Mouse (Mus musculus): ENCODE data around the gene Zfp62. TPM values are rescaled to one million over a fixed set of nuclear protein-coding genes. Genes with fewer than 3 reads are reported as not detected.

Zfp62 gene
- polyA plus RNA-seq, 1 experiment from 2014 or later = 51.1 TPM

DNA sequence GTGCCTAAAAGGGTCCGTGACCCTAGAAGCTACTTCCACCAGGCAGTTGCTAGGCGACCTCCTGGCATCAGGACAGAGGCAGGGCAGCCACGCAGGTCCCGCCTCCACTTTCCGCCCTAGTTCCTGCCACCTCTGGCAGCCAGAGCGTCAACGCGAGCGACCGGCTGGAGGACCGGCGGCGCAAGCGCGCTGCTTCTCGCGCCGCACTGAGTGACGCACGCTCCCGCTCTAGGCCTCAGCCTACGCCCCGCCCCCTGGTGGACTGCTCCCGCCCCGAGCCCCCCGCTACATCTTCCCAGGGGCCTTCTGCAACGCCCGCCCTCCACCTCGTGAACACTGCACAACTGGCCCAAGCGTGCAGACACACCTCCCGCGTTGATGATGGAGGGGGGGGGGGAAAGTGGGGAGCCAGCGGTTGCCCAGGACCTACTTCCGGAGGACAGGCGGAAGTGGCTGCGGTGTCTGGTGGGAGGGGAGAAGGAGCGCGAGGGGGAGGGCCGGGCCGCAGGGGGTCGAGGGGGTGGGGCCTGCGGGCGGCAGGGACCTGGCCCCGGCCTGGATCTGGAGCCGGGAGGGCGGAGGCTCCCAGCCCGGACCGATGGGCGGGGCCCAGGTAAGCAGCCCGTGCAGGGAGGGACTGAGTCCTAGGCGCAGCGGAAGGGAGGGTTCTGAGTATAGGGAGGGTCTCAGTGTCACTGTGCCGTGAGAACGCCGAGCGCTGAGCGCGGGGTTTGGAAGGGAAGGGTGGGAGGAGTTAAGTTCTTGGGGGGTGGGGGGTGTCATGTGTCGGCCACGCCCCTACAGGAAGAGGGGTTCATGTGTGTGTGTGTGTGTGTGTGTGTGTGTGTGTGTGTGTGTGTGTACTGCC is 40.9 kb downstream of the Zfp62 start, which contains the start of gene Mgat1:
Mgat1 (plus strand) TSS at position 465 of the 868 bp plus-strand sequence.
- peak; percentile 97 for ATAC-seq (ENCODE audit: low FRiP score, low TSS enrichment)
- under 1% methylated on average over 56 of the region's 60 CpGs for WGBS
- Histone ChIP-seq H3K27me3 (ENCODE audit: control insufficient read depth, insufficient read depth, low read length) (no peaks in the 10 kb centered on the region), H3K9me3 (ENCODE audit: control insufficient read depth, low read length) (0 out of 2 replicates have a peak, but pooled peaks cover 3% of the 10 kb centered on the region), H3K9ac (ENCODE audit: low read depth, low read length) (peak within 1 kb of the TSS; percentile 53), H3K4me1 (ENCODE audit: control insufficient read depth, insufficient read depth, low read length) (peaks cover 18% of the 10 kb centered on the region), H3K4me2 (replicated peaks; ENCODE audit: low read depth, low read length) (peak within 1 kb of the TSS; percentile 67), H3K27ac (ENCODE audit: low read depth, low read length) (peak within 1 kb of the TSS; percentile 80), H3K36me3 (ENCODE audit: control insufficient read depth, insufficient read depth, low read length) (no peaks in the 10 kb centered on the region), H3K4me3 (ENCODE audit: low read length) (peak within 1 kb of the TSS; percentile 51)

DNA sequence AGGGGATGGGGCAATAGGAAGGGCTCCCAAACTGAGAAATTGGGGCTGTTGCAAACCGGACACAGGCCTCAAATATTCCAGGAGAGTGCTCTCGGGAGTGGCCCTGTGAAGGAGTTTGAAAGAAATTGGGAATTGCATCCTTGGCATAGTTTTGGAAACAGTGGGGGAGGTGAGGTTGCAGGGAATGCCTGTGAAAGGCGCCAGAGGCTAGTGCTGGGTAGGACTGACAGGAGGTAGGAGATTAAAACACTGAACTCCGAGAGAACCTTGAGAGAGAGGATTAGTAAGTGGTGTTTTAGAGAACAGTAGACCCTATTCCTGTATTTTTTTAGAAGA is 41.5 kb downstream of the Zfp62 start:
- no peaks in the 10 kb centered on the region for H3K36me3 ChIP-seq (ENCODE audit: control insufficient read depth, insufficient read depth, low read length)
- H3K4me1 ChIP-seq (ENCODE audit: control insufficient read depth, insufficient read depth, low read length) = peaks cover 22% of the 10 kb centered on the region
- 0 out of 2 replicates have a peak, but pooled peaks cover 3% of the 10 kb centered on the region for H3K9me3 ChIP-seq (ENCODE audit: control insufficient read depth, low read length)
- peak; percentile 1; the same call in 1 of the 2 replicates for ATAC-seq (ENCODE audit: low FRiP score, low TSS enrichment)
- peak overlapping the region; percentile 34 for H3K4me2 ChIP-seq (replicated peaks; ENCODE audit: low read depth, low read length)
- H3K27ac ChIP-seq (ENCODE audit: low read depth, low read length) = peak overlapping the region; percentile 80; the same call in 1 of the 2 replicates
- WGBS = 3% methylated on average over 4 of the region's 4 CpGs
- peak overlapping the region; percentile 51 for H3K4me3 ChIP-seq (ENCODE audit: low read length)
- no peaks in the 10 kb centered on the region for H3K27me3 ChIP-seq (ENCODE audit: control insufficient read depth, insufficient read depth, low read length)
- H3K9ac ChIP-seq (ENCODE audit: low read depth, low read length) = no peak overlapping the region

DNA sequence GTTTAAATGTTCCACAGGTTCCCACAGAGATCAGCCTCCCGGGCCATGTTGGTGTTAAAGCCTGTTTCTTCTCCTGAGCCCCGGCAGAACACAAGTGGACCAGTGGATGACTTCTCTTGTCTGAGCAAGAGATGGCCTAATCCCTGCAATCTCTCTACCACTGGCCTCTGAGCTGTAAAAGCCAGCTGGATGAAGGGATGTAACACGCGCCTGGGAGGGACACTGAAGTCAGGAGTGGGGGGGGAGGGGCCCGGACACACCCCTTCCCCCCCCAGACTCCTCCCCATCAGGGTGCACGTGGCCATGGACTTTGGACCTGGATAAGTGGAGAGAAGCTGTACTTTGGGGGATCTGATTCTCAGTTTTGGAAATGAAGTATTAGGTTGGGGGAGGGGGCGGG is 42.1 kb downstream of the Zfp62 start:
- ATAC-seq (ENCODE audit: low FRiP score, low TSS enrichment) = no peak
- peak overlapping the region; percentile 34 for H3K4me2 ChIP-seq (replicated peaks; ENCODE audit: low read depth, low read length)
- peak overlapping the region; percentile 80; the same call in 1 of the 2 replicates for H3K27ac ChIP-seq (ENCODE audit: low read depth, low read length)
- no peaks in the 10 kb centered on the region for H3K9me3 ChIP-seq (ENCODE audit: control insufficient read depth, low read length)
- H3K9ac ChIP-seq (ENCODE audit: low read depth, low read length) = no peak overlapping the region
- WGBS = 19% methylated on average over 7 of the region's 7 CpGs
- no peaks in the 10 kb centered on the region for H3K27me3 ChIP-seq (ENCODE audit: control insufficient read depth, insufficient read depth, low read length)
- peak overlapping the region; percentile 51 for H3K4me3 ChIP-seq (ENCODE audit: low read length)
- H3K4me1 ChIP-seq (ENCODE audit: control insufficient read depth, insufficient read depth, low read length) = peaks cover 29% of the 10 kb centered on the region
- H3K36me3 ChIP-seq (ENCODE audit: control insufficient read depth, insufficient read depth, low read length) = no peaks in the 10 kb centered on the region

DNA sequence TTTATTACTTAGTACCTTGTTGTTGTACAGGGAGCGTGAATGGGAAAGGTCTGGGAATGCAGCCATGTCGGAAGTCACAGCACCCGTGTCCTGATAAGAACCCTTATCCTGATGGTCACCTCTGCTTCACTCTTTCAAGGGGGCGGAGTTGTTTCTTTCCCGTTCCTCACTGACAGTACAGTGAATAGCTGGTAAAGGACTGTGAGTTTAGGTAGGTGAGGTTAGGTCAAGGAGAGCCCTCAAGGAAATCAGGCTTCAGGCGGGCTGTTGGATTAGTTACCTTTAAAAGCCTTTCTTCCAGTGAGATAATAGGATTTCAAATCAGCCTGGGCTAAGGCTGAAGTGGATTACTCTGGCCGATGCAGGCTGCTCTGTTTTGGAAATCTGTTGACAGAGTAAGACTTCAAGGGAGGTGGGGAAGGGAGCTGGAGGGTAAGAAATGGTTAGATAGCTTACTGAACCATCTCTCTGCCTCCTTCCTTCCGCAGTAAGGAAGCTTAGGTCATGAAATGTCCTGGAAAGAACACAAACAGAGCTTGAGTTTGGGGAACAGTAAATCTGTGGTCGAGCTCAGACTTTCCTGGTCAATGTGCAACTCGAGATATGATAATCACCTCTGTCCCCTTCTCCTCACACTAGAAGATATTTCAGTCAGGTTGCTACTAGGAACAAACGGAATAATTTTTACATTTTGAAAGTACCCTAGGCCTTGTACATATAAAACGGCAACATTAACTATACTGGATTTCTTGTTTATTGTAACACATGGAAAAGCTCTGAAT is 42.7 kb downstream of the Zfp62 start:
- H3K27ac ChIP-seq (ENCODE audit: low read depth, low read length) = peak overlapping the region; percentile 47; the same call in 1 of the 2 replicates
- no peak overlapping the region; the same call in 1 of the 2 replicates for H3K9ac ChIP-seq (ENCODE audit: low read depth, low read length)

DNA sequence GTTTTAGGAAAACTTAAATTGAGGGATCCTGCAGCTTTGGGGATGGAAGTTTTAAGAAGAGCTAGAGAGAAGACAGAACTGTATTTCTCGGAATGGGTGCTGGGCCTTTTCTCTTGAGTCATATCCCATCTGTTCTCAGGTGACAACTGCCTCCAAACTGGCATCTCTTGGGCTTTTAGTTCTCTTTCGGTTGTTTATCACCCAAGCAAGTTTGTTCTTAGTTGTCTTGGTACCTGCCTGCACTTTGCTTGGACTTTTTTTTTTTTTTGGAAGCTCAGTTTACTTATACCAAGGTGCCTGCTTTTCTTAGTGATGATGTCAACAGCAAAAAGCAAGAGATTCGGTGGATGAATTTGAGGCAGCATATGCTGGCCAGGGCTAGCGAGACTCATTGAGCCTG is 43.4 kb downstream of the Zfp62 start:
- Histone ChIP-seq H3K4me1 (ENCODE audit: control insufficient read depth, insufficient read depth, low read length) (peaks cover 35% of the 10 kb centered on the region), H3K4me2 (replicated peaks; ENCODE audit: low read depth, low read length) (peak overlapping the region; percentile 34; the same call in 1 of the 2 replicates)
- WGBS = 86% methylated on average over 4 of the region's 4 CpGs

More for the DNA sequence above, 42.7 kb downstream of the Zfp62 start:
- no peak for ATAC-seq (ENCODE audit: low FRiP score, low TSS enrichment)
- Histone ChIP-seq H3K27me3 (ENCODE audit: control insufficient read depth, insufficient read depth, low read length) (no peaks in the 10 kb centered on the region), H3K4me1 (ENCODE audit: control insufficient read depth, insufficient read depth, low read length) (peaks cover 29% of the 10 kb centered on the region), H3K9me3 (ENCODE audit: control insufficient read depth, low read length) (no peaks in the 10 kb centered on the region), H3K4me2 (replicated peaks; ENCODE audit: low read depth, low read length) (peak overlapping the region; percentile 34), H3K36me3 (ENCODE audit: control insufficient read depth, insufficient read depth, low read length) (no peaks in the 10 kb centered on the region), H3K4me3 (ENCODE audit: low read length) (peak overlapping the region; percentile 51)
- 30% methylated on average over 12 of the region's 12 CpGs for WGBS

DNA sequence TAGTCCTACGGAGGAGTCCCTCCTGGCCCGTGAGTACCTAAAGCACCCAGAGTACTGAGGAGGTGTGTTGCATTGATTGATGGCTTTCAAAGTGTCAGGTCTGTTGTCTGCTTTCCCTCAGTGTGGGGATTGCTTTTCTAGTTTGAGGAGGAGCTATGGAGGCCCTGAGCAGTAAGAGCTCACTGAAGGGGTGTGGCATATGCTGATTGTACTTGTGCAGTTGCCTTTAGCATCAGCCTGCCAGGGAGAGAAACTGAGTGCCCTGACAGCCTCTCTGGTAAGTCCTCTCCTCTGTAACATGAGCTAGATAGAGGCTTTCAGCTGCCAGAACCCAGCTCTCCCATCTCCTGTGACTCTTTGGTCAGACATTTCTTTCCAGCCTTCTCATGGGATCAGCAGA is 44.2 kb downstream of the Zfp62 start:
- H3K4me2 ChIP-seq (replicated peaks; ENCODE audit: low read depth, low read length) = no peak overlapping the region
- 40% methylated on average over 2 of the region's 2 CpGs for WGBS
- no peak overlapping the region for H3K4me3 ChIP-seq (ENCODE audit: low read length)
- H3K36me3 ChIP-seq (ENCODE audit: control insufficient read depth, insufficient read depth, low read length) = peaks cover 3% of the 10 kb centered on the region; the same call in 1 of the 2 replicates
- peaks cover 37% of the 10 kb centered on the region for H3K4me1 ChIP-seq (ENCODE audit: control insufficient read depth, insufficient read depth, low read length)
- no peaks in the 10 kb centered on the region for H3K9me3 ChIP-seq (ENCODE audit: control insufficient read depth, low read length)
- no peak for ATAC-seq (ENCODE audit: low FRiP score, low TSS enrichment)
- H3K9ac ChIP-seq (ENCODE audit: low read depth, low read length) = no peak overlapping the region
- H3K27me3 ChIP-seq (ENCODE audit: control insufficient read depth, insufficient read depth, low read length) = no peaks in the 10 kb centered on the region
- H3K27ac ChIP-seq (ENCODE audit: low read depth, low read length) = no peak overlapping the region

More for the DNA sequence above, 43.4 kb downstream of the Zfp62 start:
- Histone ChIP-seq H3K27me3 (ENCODE audit: control insufficient read depth, insufficient read depth, low read length) (no peaks in the 10 kb centered on the region), H3K27ac (ENCODE audit: low read depth, low read length) (no peak overlapping the region), H3K4me3 (ENCODE audit: low read length) (no peak overlapping the region), H3K9me3 (ENCODE audit: control insufficient read depth, low read length) (no peaks in the 10 kb centered on the region), H3K36me3 (ENCODE audit: control insufficient read depth, insufficient read depth, low read length) (no peaks in the 10 kb centered on the region), H3K9ac (ENCODE audit: low read depth, low read length) (no peak overlapping the region; the same call in 1 of the 2 replicates)
- no peak for ATAC-seq (ENCODE audit: low FRiP score, low TSS enrichment)

DNA sequence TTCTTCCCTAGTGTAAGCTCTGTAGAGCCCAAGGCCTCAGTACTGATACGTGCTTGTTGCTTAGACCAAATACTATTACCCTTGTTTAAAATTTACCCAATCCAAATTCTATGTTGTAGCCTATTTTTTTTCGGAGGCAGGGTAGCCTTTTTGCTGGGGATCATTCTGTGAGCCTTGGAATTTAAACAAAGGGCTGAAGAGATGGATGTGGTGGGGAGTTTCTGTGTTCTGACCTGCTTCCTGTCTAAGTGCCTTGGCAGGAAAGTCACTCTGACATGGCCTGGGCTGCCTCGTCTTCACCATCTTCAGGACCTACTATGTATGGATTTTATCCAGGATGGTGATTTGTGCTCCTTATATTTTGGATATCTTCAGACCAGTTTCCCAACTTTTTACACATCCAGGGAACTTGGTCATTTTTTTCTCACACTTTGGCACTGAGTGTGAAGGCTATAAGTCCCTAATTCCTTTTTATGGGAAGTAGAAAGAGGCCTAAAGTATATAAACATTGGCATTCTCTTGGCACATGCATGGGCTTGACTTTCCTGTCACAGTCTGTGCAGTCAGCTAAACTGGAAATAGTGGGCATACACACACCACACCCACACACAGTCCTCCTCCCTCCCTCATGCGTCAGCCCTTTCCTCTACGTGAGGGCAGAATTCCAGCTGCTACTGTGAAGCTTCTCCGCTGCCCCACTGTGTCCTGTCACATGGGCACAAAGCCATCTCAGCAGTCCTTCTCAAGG is 45.3 kb downstream of the Zfp62 start:
- Histone ChIP-seq H3K27ac (ENCODE audit: low read depth, low read length) (peak overlapping the region; percentile 30; the same call in 1 of the 2 replicates), H3K9ac (ENCODE audit: low read depth, low read length) (no peak overlapping the region), H3K36me3 (ENCODE audit: control insufficient read depth, insufficient read depth, low read length) (peaks cover 11% of the 10 kb centered on the region; the same call in 1 of the 2 replicates), H3K4me2 (replicated peaks; ENCODE audit: low read depth, low read length) (no peak overlapping the region; the same call in 1 of the 2 replicates), H3K4me1 (ENCODE audit: control insufficient read depth, insufficient read depth, low read length) (peaks cover 34% of the 10 kb centered on the region), H3K9me3 (ENCODE audit: control insufficient read depth, low read length) (no peaks in the 10 kb centered on the region), H3K4me3 (ENCODE audit: low read length) (no peak overlapping the region), H3K27me3 (ENCODE audit: control insufficient read depth, insufficient read depth, low read length) (no peaks in the 10 kb centered on the region)
- no peak for ATAC-seq (ENCODE audit: low FRiP score, low TSS enrichment)
- WGBS = 71% methylated on average over 6 of the region's 6 CpGs

DNA sequence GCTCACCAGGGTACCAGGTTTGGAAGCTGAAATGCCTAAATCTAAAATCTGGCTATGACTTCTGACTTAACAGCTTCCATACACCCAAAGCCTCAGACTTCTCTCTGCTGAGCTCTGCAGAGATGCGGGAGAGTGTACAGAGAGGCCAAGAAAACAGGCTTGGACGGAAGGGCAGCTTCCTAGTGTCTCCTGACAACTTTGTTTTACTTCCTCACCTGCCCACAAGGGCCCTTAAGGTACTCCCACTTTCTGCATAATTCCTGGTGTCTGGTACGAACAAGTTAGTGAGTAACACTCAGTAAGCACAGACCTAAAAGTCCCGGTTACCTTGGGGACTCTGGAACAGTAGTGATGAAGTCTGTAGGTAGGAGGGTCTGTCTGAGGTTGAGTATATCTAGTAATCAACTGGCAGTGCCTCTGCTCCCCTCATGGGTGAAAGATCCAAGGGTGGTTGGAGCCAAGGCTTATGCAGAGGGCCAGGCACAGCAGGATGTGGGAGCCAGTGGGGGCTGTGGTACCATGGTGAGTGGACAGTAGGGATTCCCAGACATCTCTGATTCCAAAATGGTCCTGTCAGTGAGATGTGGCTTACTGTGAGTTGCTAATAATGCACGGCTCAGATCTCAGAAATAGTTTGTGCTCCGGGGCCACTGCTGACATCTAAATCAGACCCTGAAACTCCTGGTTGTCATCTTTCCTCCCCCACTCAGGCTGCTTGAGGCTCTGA is 46.0 kb downstream of the Zfp62 start:
- Histone ChIP-seq H3K4me3 (ENCODE audit: low read length) (no peak overlapping the region), H3K27me3 (ENCODE audit: control insufficient read depth, insufficient read depth, low read length) (no peaks in the 10 kb centered on the region), H3K36me3 (ENCODE audit: control insufficient read depth, insufficient read depth, low read length) (peaks cover 19% of the 10 kb centered on the region), H3K4me2 (replicated peaks; ENCODE audit: low read depth, low read length) (peak overlapping the region; percentile 81; the same call in 1 of the 2 replicates), H3K9me3 (ENCODE audit: control insufficient read depth, low read length) (no peaks in the 10 kb centered on the region), H3K4me1 (ENCODE audit: control insufficient read depth, insufficient read depth, low read length) (peaks cover 34% of the 10 kb centered on the region), H3K9ac (ENCODE audit: low read depth, low read length) (no peak overlapping the region), H3K27ac (ENCODE audit: low read depth, low read length) (peak overlapping the region; percentile 94; the same call in 1 of the 2 replicates)
- 74% methylated on average over 6 of the region's 6 CpGs for WGBS
- no peak for ATAC-seq (ENCODE audit: low FRiP score, low TSS enrichment)
